29 mouse cellular contexts compared by ENCODE assay signal in the genomic region with DNA sequence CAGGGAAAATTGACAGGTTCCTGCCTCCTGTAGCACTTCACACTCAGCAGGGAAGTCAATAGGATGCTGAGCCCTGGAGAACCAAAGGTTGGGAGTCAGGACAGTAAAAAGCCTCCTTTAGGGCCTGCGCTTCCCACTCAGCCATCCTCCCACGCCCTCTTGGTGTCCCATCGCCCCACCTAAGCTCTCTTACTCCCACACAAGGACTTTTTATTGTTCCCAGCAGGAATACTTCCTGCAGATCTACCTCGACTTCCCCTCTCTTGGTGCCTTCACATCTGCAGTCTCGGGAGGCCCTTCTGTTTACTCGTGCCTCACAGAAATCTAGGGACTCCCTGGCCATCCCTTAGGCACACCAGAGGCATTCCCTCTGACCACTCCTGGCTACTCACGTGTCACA. TPM values are rescaled to one million over a fixed set of nuclear protein-coding genes. Genes with fewer than 3 reads are reported as not detected.
"Had no signal": no experiment of that assay in that cellular context is flagged by ENCODE, and none has a peak within 500 bp of the region (broad histone marks: within the 10 kb centered on the region; RNA-seq: fewer than 3 reads in every experiment).

No protein-coding gene starts in this region.

- H3K9me3 ChIP-seq: limb, embryonic 12.5 days; limb, embryonic 15.5 days; midbrain, embryonic 12.5 days; midbrain, embryonic 15.5 days; neural tube, embryonic 12.5 days; neural tube, embryonic 15.5 days had no signal

- H3K4me2 ChIP-seq: limb, embryonic 12.5 days; limb, embryonic 15.5 days; liver, embryonic 11.5 days; lung, embryonic 14.5 days; midbrain, embryonic 12.5 days; midbrain, embryonic 15.5 days; neural tube, embryonic 12.5 days; neural tube, embryonic 15.5 days had no signal

- H3K27me3 ChIP-seq: limb, embryonic 12.5 days; limb, embryonic 15.5 days; midbrain, embryonic 12.5 days; midbrain, embryonic 15.5 days; neural tube, embryonic 12.5 days; neural tube, embryonic 15.5 days had no signal

- H3K27ac ChIP-seq: kidney, postnatal 0 days; left cerebral cortex, adult 2 months; limb, embryonic 12.5 days; limb, embryonic 15.5 days; liver, embryonic 14.5 days; macrophage; midbrain, embryonic 12.5 days; midbrain, embryonic 15.5 days; neural tube, embryonic 12.5 days; neural tube, embryonic 15.5 days; stomach, postnatal 0 days had no signal

- DNase-seq: kidney, adult 9 months; kidney, postnatal 36 days; layer of hippocampus, postnatal 36 days; left cerebral cortex, postnatal 4 days; liver, postnatal 0 days; lung, embryonic 14.5 days; right cerebral cortex, adult 18-20 months; right cerebral cortex, postnatal 14 days; right cerebral cortex, postnatal 4 days; thymus, adult 2 months; thymus, postnatal 14 days; thymus, postnatal 4 days had no signal

- H3K9ac ChIP-seq: limb, embryonic 12.5 days; limb, embryonic 15.5 days; liver, embryonic 14.5 days; liver, postnatal 0 days; lung, embryonic 14.5 days; midbrain, embryonic 12.5 days; midbrain, embryonic 15.5 days; neural tube, embryonic 12.5 days; neural tube, embryonic 15.5 days had no signal

- ATAC-seq: liver, postnatal 0 days; lung, postnatal 0 days; midbrain, embryonic 15.5 days had no signal

- H3K4me3 ChIP-seq: left cerebral cortex, adult 2 months; limb, embryonic 12.5 days; limb, embryonic 15.5 days; midbrain, embryonic 12.5 days; midbrain, embryonic 15.5 days; neural tube, embryonic 12.5 days; neural tube, embryonic 15.5 days had no signal

RNA-seq across cellular contexts. Expression of a gene that starts 0.9 kb away (rescaled TPM):
- total RNA-seq: layer of hippocampus, adult 8-10 months; layer of hippocampus, postnatal 10 days; layer of hippocampus, postnatal 36 days; left cerebral cortex, adult 2 months; left cerebral cortex, postnatal 10 days; left cerebral cortex, postnatal 4 days; megakaryocyte, adult 5-6 weeks had no signal
- polyA plus RNA-seq: liver, embryonic 14.5 days; lung, embryonic 14.5 days; macrophage; thymus, adult 2 months had no signal
